Mouse (Mus musculus) heart, embryonic 12.5 days (tissue): Measurements from ENCODE around the gene Srp9. TPM values are rescaled to one million over a fixed set of nuclear protein-coding genes. Genes with fewer than 3 reads are reported as not detected.

Experiments used
- ATAC-seq: fragments of 200-750 bp; cut with Nextera tagmentation; 2 replicates; pipeline ENCODE4 v1.8.0; 2017; ENCODE audit warnings: moderate TSS enrichment, moderate library complexity; ENCODE audit not compliant: insufficient number of reproducible peaks, low FRiP score
- H3K27ac ChIP-seq: fragments of 300-500 bp; sonication (generic); 2 replicates; pipeline ENCODE4 v1.5.1; 2016; ENCODE audit warnings: mild to moderate bottlenecking, moderate library complexity; ENCODE audit not compliant: poor library complexity, severe bottlenecking
- H3K27me3 ChIP-seq: fragments of 300-500 bp; sonication (generic); replicated peaks from 2 replicates; pipeline ENCODE4 v1.6.1; 2016; ENCODE audit warnings: mild to moderate bottlenecking, moderate library complexity
- H3K36me3 ChIP-seq: fragments of 300-500 bp; sonication (generic); 2 replicates; pipeline ENCODE4 v1.6.1; 2016; ENCODE audit warnings: mild to moderate bottlenecking, moderate library complexity
- H3K4me1 ChIP-seq: fragments of 300-500 bp; sonication (generic); replicated peaks from 2 replicates; pipeline ENCODE4 v1.6.1; 2016; ENCODE audit warnings: mild to moderate bottlenecking
- H3K4me2 ChIP-seq: fragments of 300-500 bp; sonication (generic); 2 replicates; pipeline ENCODE4 v1.6.1; 2016; ENCODE audit warnings: mild to moderate bottlenecking, moderate library complexity
- H3K4me3 ChIP-seq: fragments of 300-500 bp; sonication (generic); 2 replicates; pipeline ENCODE4 v1.5.1; 2016; ENCODE audit warnings: mild to moderate bottlenecking
- H3K9ac ChIP-seq: fragments of 300-500 bp; sonication (generic); 2 replicates; pipeline ENCODE4 v1.6.1; 2016; ENCODE audit warnings: mild to moderate bottlenecking, moderate library complexity
- H3K9me3 ChIP-seq: fragments of 300-500 bp; sonication (generic); replicated peaks from 2 replicates; pipeline ENCODE4 v1.6.1; 2016; ENCODE audit warnings: mild to moderate bottlenecking, moderate library complexity
- WGBS: fragments of 180-500 bp; shearing (Covaris S2); methylation state at CpG from one replicate; pipeline ENCODE4 v1.1.7; 2016; 5-methylcytosine and 5-hydroxymethylcytosine counted together
- polyA plus RNA-seq: library from polyadenylated mRNA; unstranded; fragments of >200 nt; fragmentation: Nextera tagmentation; extraction: Ambion mirVana; gene quantifications from 2 replicates; pipeline ENCODE4 v1.2.1, GENCODE M21; 2016

Gene Srp9
- 122 and 123 TPM in 2 replicates for polyA plus RNA-seq

- Histone ChIP-seq H3K27me3 (no peaks in the 10 kb centered on the region), H3K27ac (peak within 1 kb of the TSS; percentile 81), H3K4me1 (peaks cover 19% of the 10 kb centered on the region), H3K9me3 (no peaks in the 10 kb centered on the region), H3K36me3 (peaks cover 23% of the 10 kb centered on the region), H3K4me3 (peak within 1 kb of the TSS; percentile 96), H3K4me2 (peak within 1 kb of the TSS; percentile 77), H3K9ac (peak within 1 kb of the TSS; percentile 87)
- peak; percentile 99 for ATAC-seq
- WGBS = 1% methylated on average over 37 of the region's 37 CpGs
These were observed at the start of gene Srp9 for GRCm38 (mm10) chr1:182124506-182124905. TSS of gene Srp9 (plus strand) at chr1:182124737.

- Histone ChIP-seq H3K4me3 (no peak overlapping the region), H3K27me3 (no peaks in the 10 kb centered on the region), H3K27ac (peak overlapping the region; percentile 76), H3K9ac (0 out of 2 replicates have a peak overlapping the region, but pooled peaks have one; percentile 37), H3K36me3 (no peaks in the 10 kb centered on the region), H3K9me3 (peaks cover 13% of the 10 kb centered on the region; the same call in 1 of the 2 replicates), H3K4me2 (peak overlapping the region; percentile 47), H3K4me1 (peaks cover 38% of the 10 kb centered on the region)
- ATAC-seq = peak; percentile 77
- 10% methylated on average over 16 of the region's 16 CpGs for WGBS
These were observed 42.7 kb upstream of the Srp9 start for GRCm38 (mm10) chr1:182081744-182082419.

GRCm38 (mm10) chr1:182083459-182083858, 41.1 kb upstream of the Srp9 start:
- Histone ChIP-seq H3K36me3 (no peaks in the 10 kb centered on the region), H3K9ac (no peak overlapping the region), H3K4me3 (no peak overlapping the region), H3K4me2 (no peak overlapping the region), H3K9me3 (peaks cover 3% of the 10 kb centered on the region; the same call in 1 of the 2 replicates), H3K27me3 (no peaks in the 10 kb centered on the region), H3K27ac (no peak overlapping the region), H3K4me1 (peaks cover 54% of the 10 kb centered on the region)
- 86% methylated on average over 4 of the region's 4 CpGs for WGBS
- no peak for ATAC-seq

GRCm38 (mm10) chr1:182086759-182087158, 37.8 kb upstream of the Srp9 start:
- WGBS = 36% methylated on average over 7 of the region's 7 CpGs
- no peak for ATAC-seq
- Histone ChIP-seq H3K27ac (0 out of 2 replicates have a peak overlapping the region, but pooled peaks have one; percentile 29), H3K4me1 (peaks cover 82% of the 10 kb centered on the region), H3K9ac (no peak overlapping the region), H3K27me3 (no peaks in the 10 kb centered on the region), H3K9me3 (no peaks in the 10 kb centered on the region), H3K4me3 (no peak overlapping the region), H3K36me3 (no peaks in the 10 kb centered on the region), H3K4me2 (no peak overlapping the region)

GRCm38 (mm10) chr1:182087351-182087750, 37.2 kb upstream of the Srp9 start:
- Histone ChIP-seq H3K27ac (no peak overlapping the region), H3K4me1 (peaks cover 83% of the 10 kb centered on the region), H3K36me3 (no peaks in the 10 kb centered on the region), H3K9me3 (no peaks in the 10 kb centered on the region), H3K4me3 (no peak overlapping the region), H3K27me3 (no peaks in the 10 kb centered on the region), H3K4me2 (no peak overlapping the region), H3K9ac (no peak overlapping the region)
- no peak for ATAC-seq
- WGBS = 63% methylated on average over 3 of the region's 3 CpGs

- no peak for ATAC-seq
- WGBS = 73% methylated on average over 14 of the region's 14 CpGs
- Histone ChIP-seq H3K9me3 (no peaks in the 10 kb centered on the region), H3K9ac (no peak overlapping the region), H3K4me2 (peak overlapping the region; percentile 38; the same call in 1 of the 2 replicates), H3K27ac (peak overlapping the region; percentile 94), H3K27me3 (no peaks in the 10 kb centered on the region), H3K4me3 (no peak overlapping the region), H3K4me1 (peaks cover 82% of the 10 kb centered on the region), H3K36me3 (no peaks in the 10 kb centered on the region)
These were observed 36.5 kb upstream of the Srp9 start for GRCm38 (mm10) chr1:182087753-182088633.

GRCm38 (mm10) chr1:182088844-182089418, 35.6 kb upstream of the Srp9 start:
- Histone ChIP-seq H3K27ac (peak overlapping the region; percentile 94), H3K9ac (0 out of 2 replicates have a peak overlapping the region, but pooled peaks have one; percentile 23), H3K27me3 (no peaks in the 10 kb centered on the region), H3K4me2 (peak overlapping the region; percentile 38), H3K4me3 (no peak overlapping the region), H3K9me3 (no peaks in the 10 kb centered on the region), H3K4me1 (peaks cover 82% of the 10 kb centered on the region), H3K36me3 (no peaks in the 10 kb centered on the region)
- WGBS = 20% methylated on average over 14 of the region's 14 CpGs
- ATAC-seq = peak; percentile 73

GRCm38 (mm10) chr1:182089600-182090297, 34.8 kb upstream of the Srp9 start:
- H3K36me3 ChIP-seq = no peaks in the 10 kb centered on the region
- H3K4me3 ChIP-seq = no peak overlapping the region
- peak overlapping the region; percentile 23; the same call in 1 of the 2 replicates for H3K9ac ChIP-seq
- no peaks in the 10 kb centered on the region for H3K27me3 ChIP-seq
- H3K27ac ChIP-seq = peak overlapping the region; percentile 94
- no peaks in the 10 kb centered on the region for H3K9me3 ChIP-seq
- 14% methylated on average over 15 of the region's 15 CpGs for WGBS
- H3K4me1 ChIP-seq = peaks cover 79% of the 10 kb centered on the region
- 0 out of 2 replicates have a peak, but pooled peaks have one; percentile 16 for ATAC-seq
- peak overlapping the region; percentile 38 for H3K4me2 ChIP-seq

- Histone ChIP-seq H3K27ac (peak overlapping the region; percentile 94), H3K9me3 (no peaks in the 10 kb centered on the region), H3K4me1 (peaks cover 79% of the 10 kb centered on the region), H3K4me3 (no peak overlapping the region), H3K27me3 (no peaks in the 10 kb centered on the region), H3K9ac (no peak overlapping the region; the same call in 1 of the 2 replicates), H3K36me3 (no peaks in the 10 kb centered on the region), H3K4me2 (peak overlapping the region; percentile 38)
- ATAC-seq = 0 out of 2 replicates have a peak, but pooled peaks have one; percentile 22
- 12% methylated on average over 5 of the region's 5 CpGs for WGBS
These were observed 34.2 kb upstream of the Srp9 start for GRCm38 (mm10) chr1:182090298-182090677.

GRCm38 (mm10) chr1:182091261-182091660, 33.3 kb upstream of the Srp9 start:
- 42% methylated on average over 7 of the region's 7 CpGs for WGBS
- no peaks in the 10 kb centered on the region for H3K27me3 ChIP-seq
- no peaks in the 10 kb centered on the region for H3K9me3 ChIP-seq
- no peak overlapping the region for H3K27ac ChIP-seq
- no peak overlapping the region for H3K9ac ChIP-seq
- H3K36me3 ChIP-seq = no peaks in the 10 kb centered on the region
- ATAC-seq = no peak
- peaks cover 75% of the 10 kb centered on the region for H3K4me1 ChIP-seq
- H3K4me2 ChIP-seq = no peak overlapping the region
- H3K4me3 ChIP-seq = no peak overlapping the region
